Mouse (Mus musculus) neutrophil, adult 65 days (primary cell): ENCODE measurements around the gene Hsd17b14. TPM values are rescaled to one million over a fixed set of nuclear protein-coding genes. Genes with fewer than 3 reads are reported as not detected.

ENCODE experiments used
- total RNA-seq: library from RNA; stranded (reverse); gene quantifications from 2 replicates; pipeline ENCODE4 v1.2.4, GENCODE M21; 2023

Gene Hsd17b14
- 0.95 TPM in 1 of 2 replicates, not detected in the other for total RNA-seq

DNA sequence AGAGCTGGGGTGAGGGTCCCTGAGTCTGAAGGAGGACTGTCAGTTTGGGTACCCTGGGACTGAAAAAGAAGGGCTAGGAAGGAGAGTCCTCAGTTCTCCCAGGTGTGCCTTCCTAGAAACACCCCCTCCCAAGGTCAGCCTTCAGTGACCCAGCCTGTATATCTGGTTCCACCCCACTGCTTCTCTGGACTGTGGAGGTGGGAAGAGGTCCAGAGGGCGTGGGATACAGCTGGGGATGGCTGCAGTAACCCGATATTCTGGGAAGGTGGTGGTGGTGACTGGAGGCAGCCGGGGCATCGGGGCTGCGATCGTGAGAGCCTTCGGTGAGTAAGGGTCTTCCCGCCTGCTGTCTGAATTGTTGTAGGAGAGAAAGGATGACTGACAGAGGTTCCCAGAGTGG, at the start of gene Hsd17b14:
Gene Hsd17b14, plus strand, starts transcription at position 150 of the 400 bp plus-strand sequence.

DNA sequence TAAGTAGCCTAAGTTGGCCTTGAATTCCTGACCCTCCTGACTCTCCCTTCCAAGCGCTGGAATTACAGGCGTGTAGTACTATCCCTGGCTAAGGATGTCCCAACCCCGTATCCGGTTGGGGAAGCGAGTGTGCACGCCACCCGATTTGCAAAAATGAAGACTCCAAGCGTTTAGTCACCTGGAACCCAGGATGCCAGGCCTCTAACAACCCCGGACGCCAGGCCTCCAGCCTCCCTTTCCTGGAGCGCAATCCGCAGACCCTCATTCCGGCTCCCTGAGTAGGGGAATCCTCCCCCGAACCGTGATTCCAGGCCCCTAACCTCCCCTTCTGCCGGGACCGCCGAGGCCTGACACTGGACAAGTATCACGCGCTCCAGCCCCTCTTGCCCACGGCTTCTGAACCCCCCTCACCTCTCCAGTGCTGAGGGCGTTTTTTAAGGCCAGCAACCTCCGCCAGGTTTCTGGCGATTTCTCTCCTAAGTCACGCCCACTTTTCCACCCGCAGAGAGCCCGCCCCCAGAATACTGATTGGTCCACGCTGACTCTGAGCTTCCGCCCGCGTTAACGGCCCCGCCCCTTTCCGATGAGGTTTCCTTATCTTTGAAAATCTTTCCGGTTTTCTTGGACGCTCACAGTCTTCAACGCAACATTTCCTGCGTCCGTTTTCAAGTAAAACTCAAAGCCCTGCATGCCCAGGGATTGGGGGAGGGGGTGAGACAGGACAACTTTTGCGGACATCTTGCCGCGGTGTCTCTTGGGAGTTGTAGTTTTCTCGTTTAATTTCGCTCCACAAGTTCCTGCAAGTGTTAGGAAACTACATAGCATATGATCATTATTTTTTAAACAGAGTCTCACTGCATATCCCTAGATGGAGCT, 44.5 kb upstream of the Hsd17b14 start, which contains the start of gene Nucb1:
Gene Nucb1, minus strand, starts transcription at position 495 of the 876 bp plus-strand sequence.

DNA sequence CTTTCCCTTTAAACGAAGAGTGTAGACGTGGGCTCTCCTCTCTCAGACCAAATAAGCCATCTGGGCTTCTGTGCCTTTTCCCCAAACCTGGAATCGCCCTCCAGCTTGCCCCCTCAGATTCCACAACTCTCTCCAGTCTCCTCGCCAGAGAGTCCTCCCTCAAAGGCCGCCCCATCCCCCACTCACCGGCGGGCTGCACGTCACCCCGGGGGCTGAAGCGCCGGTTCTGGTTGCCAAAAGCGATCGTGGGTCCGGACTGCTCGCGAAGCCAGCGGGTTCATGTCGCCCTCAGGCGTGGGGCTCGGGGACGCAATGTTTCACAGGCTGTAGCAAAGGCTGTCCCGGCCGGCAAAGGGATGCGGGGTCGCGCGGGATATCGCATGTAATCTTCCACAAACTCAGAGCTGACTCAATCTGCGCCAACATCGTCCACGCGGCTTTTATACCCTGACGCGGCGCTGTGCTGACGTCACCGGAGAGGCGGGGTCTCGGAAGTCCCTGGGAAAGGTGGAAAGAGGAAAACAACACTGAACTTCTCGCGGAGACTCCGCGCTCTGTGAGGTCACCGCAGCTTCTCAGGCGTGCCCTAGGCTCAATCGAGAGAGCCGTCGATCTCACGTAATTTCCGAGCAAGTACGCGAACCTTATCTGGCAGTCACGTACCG, 28.8 kb upstream of the Hsd17b14 start, which contains the start of the genes Ppp1r15a and Plekha4:
Gene Ppp1r15a, minus strand, starts transcription at position 460 of the 665 bp plus-strand sequence.
Gene Plekha4, plus strand, starts transcription at position 522 of the 665 bp plus-strand sequence.

DNA sequence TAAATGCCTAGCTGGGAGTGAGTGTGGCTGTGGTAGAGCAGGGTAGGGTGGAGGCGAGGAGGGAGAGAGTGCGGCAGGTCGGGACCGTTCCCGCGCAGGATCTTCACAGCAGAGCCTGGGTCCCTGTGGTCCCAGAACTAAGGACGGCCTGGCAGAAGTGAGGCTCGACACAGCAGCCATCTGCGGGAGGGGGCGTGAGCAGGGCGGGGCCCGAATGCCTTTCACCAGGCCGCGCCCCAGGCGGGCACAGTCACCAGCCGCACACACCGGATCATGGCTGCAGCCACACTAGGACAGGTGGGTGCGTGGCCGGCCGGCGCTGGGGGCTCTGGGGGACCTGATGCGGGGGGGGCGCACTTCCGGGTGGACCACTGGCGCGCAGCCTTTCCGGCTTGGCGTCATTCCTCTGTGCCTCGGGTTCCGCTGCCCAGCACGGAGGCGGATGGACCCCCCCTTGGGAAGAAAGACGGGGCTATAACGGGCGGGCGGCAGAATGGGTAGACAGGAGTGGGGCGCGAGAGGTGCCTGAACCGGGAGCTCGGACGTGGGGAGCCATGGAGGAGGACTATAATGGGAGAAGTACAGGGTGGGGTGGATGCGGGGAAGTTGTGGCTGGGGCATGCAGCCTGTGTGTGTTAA, 15.5 kb downstream of the Hsd17b14 start, which contains the start of gene Bcat2:
Gene Bcat2, plus strand, starts transcription at position 51 of the 639 bp plus-strand sequence.

DNA sequence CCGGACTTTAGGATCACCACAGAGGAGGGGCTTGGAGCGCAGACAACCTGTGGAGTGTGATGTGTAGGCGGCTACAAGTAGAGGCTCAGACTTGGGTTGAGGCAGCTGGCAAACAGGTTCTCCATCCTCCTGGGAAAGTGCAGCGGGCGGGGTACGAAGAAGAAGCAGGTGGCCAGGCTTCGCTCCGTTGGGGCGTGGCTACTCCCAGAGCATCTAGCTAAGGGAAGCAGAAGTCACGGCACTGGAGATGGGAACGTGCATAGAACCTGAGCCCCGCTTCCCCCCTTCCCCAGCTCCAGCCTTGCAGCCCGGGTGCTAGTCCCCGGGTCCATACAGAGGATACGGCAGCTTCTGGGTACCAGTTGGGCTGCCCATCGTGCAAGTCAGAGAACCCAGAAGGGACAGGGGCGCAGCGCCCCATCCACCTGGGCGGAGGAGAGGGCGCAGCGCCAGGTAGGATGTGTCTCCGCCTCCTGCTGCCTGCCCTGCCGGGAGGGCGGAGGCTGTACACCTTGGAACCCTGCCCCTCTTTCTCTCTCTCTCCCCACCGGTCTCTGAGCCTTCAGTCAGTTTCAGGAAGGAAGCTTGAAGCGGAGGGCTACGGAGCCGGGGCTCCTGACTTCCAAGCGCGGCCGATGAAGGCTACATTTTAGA, 62.5 kb downstream of the Hsd17b14 start, which contains the start of gene Fut1:
Gene Fut1, plus strand, starts transcription at position 248 of the 654 bp plus-strand sequence.

Other genes starting within 250 kb of the Hsd17b14 start
- 3.6 and 5.2 TPM in 2 replicates for gene Trpm4, start 221.1 kb upstream of the Hsd17b14 start, total RNA-seq
- not detected in 2 replicates for gene Hrc, start 219.6 kb upstream of the Hsd17b14 start, total RNA-seq
- 0.09 TPM in 1 of 2 replicates, not detected in the other for gene Ppfia3, start 187.9 kb upstream of the Hsd17b14 start, total RNA-seq
- 2.5 TPM in 1 of 2 replicates, not detected in the other for gene Lin7b, start 184.3 kb upstream of the Hsd17b14 start, total RNA-seq
- gene Snrnp70, start 159.2 kb upstream of the Hsd17b14 start, total RNA-seq: 255 and 367 TPM in 2 replicates
- not detected in 2 replicates for gene Kcna7, start 149.2 kb upstream of the Hsd17b14 start, total RNA-seq
- not detected in 2 replicates for gene Ntf5, start 141.2 kb upstream of the Hsd17b14 start, total RNA-seq
- not detected in 2 replicates for gene Lhb, start 134.1 kb upstream of the Hsd17b14 start, total RNA-seq
- gene Gys1, start 120.0 kb upstream of the Hsd17b14 start, total RNA-seq: 53.5 and 56.5 TPM in 2 replicates
- gene Ruvbl2, start 116.8 kb upstream of the Hsd17b14 start, total RNA-seq: 22.0 and 31.6 TPM in 2 replicates
- 1,156 and 1,320 TPM in 2 replicates for gene Ftl1, start 95.0 kb upstream of the Hsd17b14 start, total RNA-seq
- 37.2 and 40.7 TPM in 2 replicates for gene Bax, start 88.0 kb upstream of the Hsd17b14 start, total RNA-seq
- gene Tulp2, start 73.0 kb upstream of the Hsd17b14 start, total RNA-seq: not detected in 2 replicates
- gene Gm45808, start 68.1 kb upstream of the Hsd17b14 start, total RNA-seq: 0.98 and 1.7 TPM in 2 replicates
- gene Dhdh, start 66.1 kb upstream of the Hsd17b14 start, total RNA-seq: 3.7 and 5.4 TPM in 2 replicates
- gene Nucb1, start 44.5 kb upstream of the Hsd17b14 start, total RNA-seq: 90.7 and 109 TPM in 2 replicates
- gene Ppp1r15a, start 28.6 kb upstream of the Hsd17b14 start, total RNA-seq: 126 and 199 TPM in 2 replicates
- gene Plekha4, start 28.6 kb upstream of the Hsd17b14 start, total RNA-seq: not detected in 2 replicates
- gene Bcat2, start 15.3 kb downstream of the Hsd17b14 start, total RNA-seq: 24.0 and 34.0 TPM in 2 replicates
- not detected in 2 replicates for gene Fgf21, start 60.6 kb downstream of the Hsd17b14 start, total RNA-seq
- not detected in 2 replicates for gene Fut1, start 62.4 kb downstream of the Hsd17b14 start, total RNA-seq
- gene Izumo1, start 66.9 kb downstream of the Hsd17b14 start, total RNA-seq: not detected in 2 replicates
- gene Rasip1, start 72.6 kb downstream of the Hsd17b14 start, total RNA-seq: 4.3 and 5.0 TPM in 2 replicates
- 0.20 TPM in 1 of 2 replicates, not detected in the other for gene Mamstr, start 85.1 kb downstream of the Hsd17b14 start, total RNA-seq
- gene Fut2, start 111.5 kb downstream of the Hsd17b14 start, total RNA-seq: not detected in 2 replicates
- not detected in 2 replicates for gene Ntn5, start 129.1 kb downstream of the Hsd17b14 start, total RNA-seq
- not detected in 2 replicates for gene Sec1, start 139.5 kb downstream of the Hsd17b14 start, total RNA-seq
- not detected in 2 replicates for gene Car11, start 144.9 kb downstream of the Hsd17b14 start, total RNA-seq
- gene Dbp, start 150.2 kb downstream of the Hsd17b14 start, total RNA-seq: 5.0 and 6.3 TPM in 2 replicates
- gene Rpl18, start 160.6 kb downstream of the Hsd17b14 start, total RNA-seq: 572 and 599 TPM in 2 replicates
- gene Sphk2, start 163.1 kb downstream of the Hsd17b14 start, total RNA-seq: 62.3 and 77.9 TPM in 2 replicates
- 0.16 and 0.20 TPM in 2 replicates for gene Fam83e, start 166.3 kb downstream of the Hsd17b14 start, total RNA-seq
- not detected in 2 replicates for gene Spaca4, start 170.9 kb downstream of the Hsd17b14 start, total RNA-seq
- not detected in 2 replicates for gene Lmtk3, start 228.8 kb downstream of the Hsd17b14 start, total RNA-seq
- gene Sult2b1, start 229.8 kb downstream of the Hsd17b14 start, total RNA-seq: not detected in 2 replicates